26 mouse cellular contexts compared by ENCODE assay signal in the genomic region with DNA sequence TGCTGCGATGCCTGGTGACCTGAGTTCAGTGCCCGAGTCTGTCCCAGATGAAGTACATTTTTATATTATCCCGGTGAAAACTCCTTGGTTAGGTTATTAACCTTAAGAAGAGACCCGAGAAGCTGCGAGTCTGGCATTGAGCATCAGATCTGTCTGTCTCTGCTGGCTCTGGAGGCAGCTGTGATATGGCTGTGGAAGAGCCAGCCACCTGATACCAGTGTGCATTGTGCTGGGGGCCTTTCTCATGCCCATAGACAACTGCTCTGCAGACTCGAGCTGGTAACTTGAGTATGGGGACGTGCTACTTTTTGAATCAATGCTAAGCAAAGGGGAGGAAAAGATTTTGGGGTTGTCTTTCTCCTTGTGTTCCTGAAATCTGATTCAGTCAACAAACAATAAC.
"Had no signal": no experiment of that assay in that cellular context is flagged by ENCODE, and none has a peak within 500 bp of the region (broad histone marks: within the 10 kb centered on the region; RNA-seq: fewer than 3 reads in every experiment).

No protein-coding gene starts in this region.

- DNase-seq: gastrocnemius, adult 2 months; gastrocnemius, postnatal 10 days; gastrocnemius, postnatal 25 days; heart, adult 2 months; heart, postnatal 14 days; heart, postnatal 4 days; kidney, adult 18-20 months; kidney, adult 8-10 months; kidney, postnatal 14 days; kidney, postnatal 4 days had no signal

- H3K9ac ChIP-seq: heart, embryonic 13.5 days; heart, embryonic 15.5 days; hindbrain, embryonic 12.5 days; hindbrain, embryonic 14.5 days; intestine, embryonic 15.5 days; limb, embryonic 15.5 days; liver, embryonic 12.5 days; liver, embryonic 14.5 days had no signal

- H3K27me3 ChIP-seq: heart, embryonic 13.5 days; heart, embryonic 15.5 days; hindbrain, embryonic 12.5 days; intestine, embryonic 15.5 days; limb, embryonic 15.5 days; liver, embryonic 12.5 days had no signal

- H3K4me1 ChIP-seq: heart, embryonic 15.5 days; intestine, embryonic 15.5 days; limb, embryonic 15.5 days; liver, embryonic 12.5 days had no signal

- H3K4me2 ChIP-seq: heart, embryonic 11.5 days; heart, embryonic 13.5 days; heart, embryonic 15.5 days; hindbrain, embryonic 12.5 days; hindbrain, embryonic 14.5 days; intestine, embryonic 15.5 days; limb, embryonic 15.5 days; liver, embryonic 12.5 days had no signal

- ATAC-seq: hindbrain, embryonic 16.5 days; inflammation-experienced regulatory T-cells, adult 6 months; intestine, embryonic 15.5 days; intestine, postnatal 0 days; liver, embryonic 12.5 days had no signal

- H3K36me3 ChIP-seq: heart, embryonic 13.5 days; heart, embryonic 15.5 days; hindbrain, embryonic 10.5 days; hindbrain, embryonic 12.5 days; intestine, embryonic 15.5 days; limb, embryonic 15.5 days; liver, embryonic 12.5 days had no signal

- H3K27ac ChIP-seq: gastrocnemius, adult 2 months; heart, adult 2 months; heart, embryonic 13.5 days; heart, embryonic 15.5 days; hindbrain, embryonic 10.5 days; hindbrain, embryonic 12.5 days; hindbrain, embryonic 14.5 days; intestine, embryonic 15.5 days; kidney, postnatal 0 days; layer of hippocampus, adult 2 months; left cerebral cortex, adult 2 months; limb, embryonic 15.5 days; liver, embryonic 12.5 days; liver, embryonic 14.5 days had no signal

- H3K9me3 ChIP-seq: heart, embryonic 13.5 days; heart, embryonic 15.5 days; hindbrain, embryonic 10.5 days; hindbrain, embryonic 12.5 days; intestine, embryonic 15.5 days; limb, embryonic 15.5 days; liver, embryonic 12.5 days had no signal

- H3K4me3 ChIP-seq: gastrocnemius, adult 2 months; heart, adult 2 months; heart, embryonic 13.5 days; heart, embryonic 15.5 days; hindbrain, embryonic 10.5 days; hindbrain, embryonic 12.5 days; intestine, embryonic 15.5 days; layer of hippocampus, adult 2 months; left cerebral cortex, adult 2 months; limb, embryonic 15.5 days; liver, embryonic 12.5 days had no signal
